Mouse (Mus musculus): Measurements from ENCODE around the gene Mios. TPM values are rescaled to one million over a fixed set of nuclear protein-coding genes. Genes with fewer than 3 reads are reported as not detected.

Mios gene
- total and polyA plus RNA-seq, 3 experiments = 7.2 to 38.8 (median 23.7) TPM

DNA sequence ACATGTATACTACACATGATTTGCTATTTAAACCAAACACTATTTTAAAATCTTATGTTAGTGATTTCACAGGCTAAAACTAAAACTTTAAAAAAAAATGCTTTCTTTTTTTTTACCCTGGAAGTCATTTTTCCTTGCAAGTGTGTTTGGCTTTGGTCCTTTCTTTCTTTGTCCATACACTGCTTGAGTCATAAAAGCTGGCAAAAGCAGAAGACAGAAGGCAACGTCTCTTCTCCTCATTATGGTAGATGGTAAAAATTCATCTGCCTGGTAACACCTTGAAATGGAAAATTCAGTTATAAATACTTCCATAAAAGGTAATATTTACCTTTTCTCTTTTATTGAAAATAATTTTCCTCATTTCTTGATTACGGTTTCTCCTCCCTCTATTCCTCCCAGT is 32.9 kb upstream of the Mios start:
- Histone ChIP-seq H3K9me3 (replicated peaks) (no peaks in the 10 kb centered on the region), H3K4me1 (ENCODE audit: insufficient read depth, low read depth, low read length) (peaks cover 17% of the 10 kb centered on the region), H3K27me3 (ENCODE audit: insufficient read depth, low read length) (peaks cover 12% of the 10 kb centered on the region), H3K4me3 (ENCODE audit: low read depth, low read length) (no peak overlapping the region), H3K36me3 (replicated peaks) (no peaks in the 10 kb centered on the region)
- DNase-seq (ENCODE audit: low spot score) (no peak), ATAC-seq (ENCODE audit: extremely low read depth, insufficient number of reproducible peaks, low FRiP score, poor library complexity, severe bottlenecking) (no peak)
- no peak for TF ChIP-seq CTCF (IDR thresholded peaks at IDR 0.05; ENCODE audit: low read depth, low read length)

DNA sequence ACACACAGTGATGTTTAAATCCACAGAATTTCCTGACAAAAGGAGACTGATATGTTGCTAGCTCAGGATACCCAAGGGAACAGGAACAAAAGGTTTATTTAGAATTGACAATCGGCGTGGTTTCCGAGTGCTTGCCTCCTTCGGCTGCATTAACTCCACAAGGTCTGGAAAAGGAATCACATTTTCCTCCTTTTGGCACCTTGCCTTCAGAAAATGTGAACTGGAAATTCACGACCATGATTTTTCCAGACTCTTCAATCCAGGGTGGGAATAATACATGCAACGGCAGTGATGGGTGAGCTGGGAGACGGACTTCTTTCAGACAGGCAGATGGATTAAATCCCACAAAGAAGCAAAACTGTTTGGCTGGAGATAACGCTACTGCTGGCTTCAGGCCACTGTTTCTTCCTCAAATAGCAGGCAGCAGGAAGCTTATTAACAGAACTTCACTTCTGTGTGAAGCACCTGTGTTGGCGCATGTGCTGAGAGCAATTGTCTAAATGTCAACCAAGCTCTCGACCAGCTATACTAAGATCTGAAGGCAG is 30.6 kb upstream of the Mios start:
- TF ChIP-seq TAL1 (conservative IDR thresholded peaks at IDR 0.05; ENCODE audit: low read depth, low read length) = no peak
- no peaks in the 10 kb centered on the region for H3K36me3 ChIP-seq (replicated peaks)
- H3K4me1 ChIP-seq (ENCODE audit: insufficient read depth, low read depth, low read length) = peaks cover 20% of the 10 kb centered on the region
- ATAC-seq (ENCODE audit: extremely low read depth, insufficient number of reproducible peaks, low FRiP score, poor library complexity, severe bottlenecking) = no peak
- H3K4me3 ChIP-seq (ENCODE audit: low read depth, low read length) = no peak overlapping the region; the same call in 1 of the 2 replicates
- H3K9me3 ChIP-seq (replicated peaks) = no peaks in the 10 kb centered on the region
- DNase-seq (ENCODE audit: low spot score) = no peak
- peaks cover 11% of the 10 kb centered on the region for H3K27me3 ChIP-seq (ENCODE audit: insufficient read depth, low read length)

DNA sequence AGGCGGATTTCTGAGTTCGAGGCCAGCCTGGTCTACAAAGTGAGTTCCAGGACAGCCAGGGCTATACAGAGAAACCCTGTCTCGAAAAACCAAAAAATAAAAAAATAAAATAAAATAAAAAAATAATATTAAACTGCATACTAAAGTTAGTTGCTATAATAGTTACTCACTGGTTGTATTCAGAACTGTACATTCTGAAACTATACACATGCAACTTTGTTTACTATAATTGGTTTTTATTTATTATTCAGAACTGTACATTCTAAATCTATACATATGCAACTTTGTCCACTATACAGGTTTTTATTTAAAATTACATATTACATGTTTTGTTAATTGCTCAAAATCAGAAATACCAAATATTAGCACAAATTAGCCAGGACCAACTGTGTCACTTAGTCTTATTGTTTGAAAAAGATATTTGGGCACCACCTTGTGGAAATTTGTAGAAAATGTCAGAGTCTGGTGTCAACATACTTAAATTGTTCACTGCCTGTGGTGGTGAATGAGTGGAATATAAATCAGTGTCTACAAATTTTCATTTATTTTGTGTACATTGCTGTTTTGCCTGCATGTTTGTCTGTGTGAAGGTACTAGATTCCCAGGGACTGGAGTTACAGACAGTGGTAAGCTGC is 20.3 kb upstream of the Mios start:
- Histone ChIP-seq H3K4me3 (ENCODE audit: low read depth, low read length) (no peak overlapping the region), H3K27me3 (ENCODE audit: insufficient read depth, low read length) (peaks cover 3% of the 10 kb centered on the region; the same call in 1 of the 2 replicates), H3K9me3 (replicated peaks) (no peaks in the 10 kb centered on the region), H3K4me1 (ENCODE audit: insufficient read depth, low read depth, low read length) (no peaks in the 10 kb centered on the region), H3K36me3 (replicated peaks) (no peaks in the 10 kb centered on the region)
- TF ChIP-seq TAL1 (conservative IDR thresholded peaks at IDR 0.05; ENCODE audit: low read depth, low read length) (no peak), GATA1 (IDR thresholded peaks at IDR 0.05; ENCODE audit: borderline replicate concordance, low read length) (no peak), CTCF (IDR thresholded peaks at IDR 0.05; ENCODE audit: low read depth, low read length) (no peak), GATA2 (IDR thresholded peaks at IDR 0.05; ENCODE audit: borderline replicate concordance, low read depth, low read length) (no peak), POLR2AphosphoS5 (IDR thresholded peaks at IDR 0.05; ENCODE audit: insufficient replicate concordance, low read depth, low read length) (no peak)
- no peak for DNase-seq (ENCODE audit: low spot score)
- no peak for ATAC-seq (ENCODE audit: extremely low read depth, insufficient number of reproducible peaks, low FRiP score, poor library complexity, severe bottlenecking)

DNA sequence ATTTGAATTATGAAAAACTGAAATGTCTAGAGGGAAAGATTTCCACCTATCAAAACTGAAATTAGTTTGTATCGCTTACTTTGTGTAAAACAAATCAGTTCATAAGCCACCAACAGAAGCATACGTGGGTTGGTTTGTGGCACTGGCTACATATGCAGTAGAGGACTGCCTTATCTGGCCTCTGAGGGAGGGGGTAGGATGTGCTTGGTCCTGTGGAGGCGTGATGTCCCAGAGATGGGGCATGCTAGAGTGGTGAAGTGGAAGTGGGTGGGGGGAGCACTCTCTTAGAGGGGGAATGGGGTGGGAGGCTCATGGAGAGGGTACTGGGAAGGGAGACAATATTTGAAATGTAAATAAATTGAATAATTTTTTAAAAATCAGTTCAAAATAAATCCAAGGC is 19.1 kb upstream of the Mios start:
- H3K4me1 ChIP-seq (ENCODE audit: insufficient read depth, low read depth, low read length) = no peaks in the 10 kb centered on the region
- H3K9me3 ChIP-seq (replicated peaks) = no peaks in the 10 kb centered on the region
- no peak overlapping the region for H3K4me3 ChIP-seq (ENCODE audit: low read depth, low read length)
- H3K36me3 ChIP-seq (replicated peaks) = no peaks in the 10 kb centered on the region
- ATAC-seq (ENCODE audit: extremely low read depth, insufficient number of reproducible peaks, low FRiP score, poor library complexity, severe bottlenecking) (no peak), DNase-seq (ENCODE audit: low spot score) (no peak)
- no peak for TF ChIP-seq GATA1 (IDR thresholded peaks at IDR 0.05; ENCODE audit: borderline replicate concordance, low read length)
- no peak for TF ChIP-seq CTCF (IDR thresholded peaks at IDR 0.05; ENCODE audit: low read depth, low read length)
- no peak for TF ChIP-seq TAL1 (conservative IDR thresholded peaks at IDR 0.05; ENCODE audit: low read depth, low read length)
- no peak for TF ChIP-seq GATA2 (IDR thresholded peaks at IDR 0.05; ENCODE audit: borderline replicate concordance, low read depth, low read length)
- no peak for TF ChIP-seq POLR2AphosphoS5 (IDR thresholded peaks at IDR 0.05; ENCODE audit: insufficient replicate concordance, low read depth, low read length)
- H3K27me3 ChIP-seq (ENCODE audit: insufficient read depth, low read length) = peaks cover 3% of the 10 kb centered on the region; the same call in 1 of the 2 replicates

DNA sequence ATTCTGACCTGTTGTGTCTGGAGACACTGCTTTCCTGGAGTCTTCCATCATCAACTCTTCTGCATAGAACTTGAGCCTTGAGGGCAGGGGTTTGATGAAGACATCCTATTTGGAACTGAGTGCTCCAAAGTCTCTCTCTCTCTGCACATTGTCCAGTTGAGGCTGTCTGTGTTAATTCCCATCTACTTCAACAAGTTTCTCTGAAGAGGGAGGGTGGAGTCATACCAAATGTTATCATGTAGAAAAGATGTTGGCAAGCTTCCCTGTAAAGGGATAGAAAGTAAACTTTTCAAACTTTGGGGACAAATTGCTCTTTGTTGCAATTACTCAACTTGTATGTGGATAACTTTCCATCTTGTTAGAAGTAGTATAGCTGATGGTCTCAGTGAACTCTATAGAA is 16.5 kb upstream of the Mios start, which contains the start of gene Col28a1:
Gene Col28a1 (minus strand): TSS at position 101 of the 400 bp plus-strand sequence.
- TF ChIP-seq POLR2AphosphoS5 (IDR thresholded peaks at IDR 0.05; ENCODE audit: insufficient replicate concordance, low read depth, low read length) (no peak), GATA1 (IDR thresholded peaks at IDR 0.05; ENCODE audit: borderline replicate concordance, low read length) (no peak), CTCF (IDR thresholded peaks at IDR 0.05; ENCODE audit: low read depth, low read length) (no peak), TAL1 (conservative IDR thresholded peaks at IDR 0.05; ENCODE audit: low read depth, low read length) (no peak), GATA2 (IDR thresholded peaks at IDR 0.05; ENCODE audit: borderline replicate concordance, low read depth, low read length) (no peak)
- no peak for ATAC-seq (ENCODE audit: extremely low read depth, insufficient number of reproducible peaks, low FRiP score, poor library complexity, severe bottlenecking)

DNA sequence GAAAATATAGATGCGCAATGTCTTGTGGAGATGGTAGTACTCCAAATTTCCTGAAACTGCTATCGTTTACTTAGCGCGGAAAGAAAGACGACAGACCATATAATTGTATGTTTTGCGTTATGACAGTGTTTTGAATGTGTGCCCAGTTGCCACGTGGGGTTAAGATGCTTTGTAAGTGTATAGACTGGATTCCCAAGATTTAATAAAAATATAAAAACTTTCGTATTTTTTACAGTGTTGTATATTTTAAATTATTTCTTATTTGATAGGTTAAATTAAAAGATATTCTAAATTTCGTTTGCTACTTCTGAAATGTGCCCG is 804 bp downstream of the Mios start:
- peaks cover 5% of the 10 kb centered on the region; the same call in 1 of the 2 replicates for H3K9me3 ChIP-seq (replicated peaks)
- ATAC-seq (ENCODE audit: extremely low read depth, insufficient number of reproducible peaks, low FRiP score, poor library complexity, severe bottlenecking) = no peak
- H3K27me3 ChIP-seq (ENCODE audit: insufficient read depth, low read length) = no peaks in the 10 kb centered on the region
- no peaks in the 10 kb centered on the region for H3K4me1 ChIP-seq (ENCODE audit: insufficient read depth, low read depth, low read length)
- peak overlapping the region; percentile 81 for H3K4me3 ChIP-seq (ENCODE audit: low read depth, low read length)
- no peak for DNase-seq (ENCODE audit: low spot score)
- TF ChIP-seq POLR2AphosphoS5 (IDR thresholded peaks at IDR 0.05; ENCODE audit: insufficient replicate concordance, low read depth, low read length) = no peak
- TF ChIP-seq TAL1 (conservative IDR thresholded peaks at IDR 0.05; ENCODE audit: low read depth, low read length) = no peak
- H3K36me3 ChIP-seq (replicated peaks) = peaks cover 16% of the 10 kb centered on the region

More for the DNA sequence above, 16.5 kb upstream of the Mios start, which contains the start of gene Col28a1:
- DNase-seq (ENCODE audit: low spot score) = no peak
- Histone ChIP-seq H3K36me3 (replicated peaks) (no peaks in the 10 kb centered on the region), H3K9me3 (replicated peaks) (0 out of 2 replicates have a peak, but pooled peaks cover 3% of the 10 kb centered on the region), H3K4me1 (ENCODE audit: insufficient read depth, low read depth, low read length) (no peaks in the 10 kb centered on the region), H3K27me3 (ENCODE audit: insufficient read depth, low read length) (peaks cover 3% of the 10 kb centered on the region; the same call in 1 of the 2 replicates), H3K4me3 (ENCODE audit: low read depth, low read length) (no peak within 1 kb of the TSS)

DNA sequence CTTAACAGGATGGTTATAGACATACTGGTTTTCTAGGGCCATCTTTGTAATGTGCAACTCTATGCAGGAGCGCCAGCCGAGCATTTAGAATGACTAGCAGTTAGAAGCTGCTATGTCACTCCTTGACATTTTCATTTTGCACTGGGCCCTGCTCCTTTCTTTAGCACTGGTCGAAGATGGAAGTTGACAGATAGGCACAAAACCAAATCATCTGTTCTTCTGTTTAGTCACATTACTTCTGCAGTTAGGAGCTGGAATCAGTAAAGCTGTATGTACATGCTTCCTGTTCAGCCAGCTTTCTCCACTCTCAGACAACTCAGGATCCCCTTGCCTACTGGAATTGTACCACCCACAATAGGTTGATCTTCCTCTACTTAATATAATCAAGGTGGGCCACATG is 1.6 kb downstream of the Mios start:
- no peak for DNase-seq (ENCODE audit: low spot score)
- TF ChIP-seq TAL1 (conservative IDR thresholded peaks at IDR 0.05; ENCODE audit: low read depth, low read length) = no peak
- no peak for TF ChIP-seq CTCF (IDR thresholded peaks at IDR 0.05; ENCODE audit: low read depth, low read length)
- TF ChIP-seq GATA1 (IDR thresholded peaks at IDR 0.05; ENCODE audit: borderline replicate concordance, low read length) = no peak
- no peak for TF ChIP-seq POLR2AphosphoS5 (IDR thresholded peaks at IDR 0.05; ENCODE audit: insufficient replicate concordance, low read depth, low read length)
- TF ChIP-seq GATA2 (IDR thresholded peaks at IDR 0.05; ENCODE audit: borderline replicate concordance, low read depth, low read length) = no peak
- H3K9me3 ChIP-seq (replicated peaks) = peaks cover 5% of the 10 kb centered on the region; the same call in 1 of the 2 replicates
- peaks cover 24% of the 10 kb centered on the region for H3K36me3 ChIP-seq (replicated peaks)
- no peak for ATAC-seq (ENCODE audit: extremely low read depth, insufficient number of reproducible peaks, low FRiP score, poor library complexity, severe bottlenecking)
- H3K4me1 ChIP-seq (ENCODE audit: insufficient read depth, low read depth, low read length) = no peaks in the 10 kb centered on the region
- no peak overlapping the region; the same call in 1 of the 2 replicates for H3K4me3 ChIP-seq (ENCODE audit: low read depth, low read length)
- no peaks in the 10 kb centered on the region for H3K27me3 ChIP-seq (ENCODE audit: insufficient read depth, low read length)
